Mouse (Mus musculus) liver, embryonic 14.5 days (tissue): Measurements from ENCODE around the gene Gm11634.

Experiments used
- CTCF ChIP-seq: IDR thresholded peaks from 2 replicates; pipeline ENCODE4 v1.5.1; 2016; ENCODE audit warnings: antibody characterized with exemption, low read depth, control low read depth
- EP300 ChIP-seq: IDR thresholded peaks from 2 replicates; pipeline ENCODE4 v1.6.1; 2016; ENCODE audit warnings: antibody characterized with exemption, low read depth

- TF ChIP-seq CTCF (no peak), EP300 (no peak)
Measured at GRCm38 (mm10) chr11:101644591-101644990, 45.5 kb upstream of the Gm11634 start.
